Mouse (Mus musculus) cortical plate, adult 2 months (tissue): ENCODE measurements around the gene Apoc2.

Experiments used
- CTCF ChIP-seq: fragments of 200-500 bp; IDR thresholded peaks from 2 replicates; pipeline ENCODE4 v1.5.1; 2011; ENCODE audit warnings: mild to moderate bottlenecking, control low read depth, low read length; ENCODE audit not compliant: insufficient read depth; ENCODE audit errors: extremely low read depth
- POLR2A ChIP-seq: fragments of 200-500 bp; IDR thresholded peaks from 2 replicates; pipeline ENCODE4 v1.6.1; 2011; ENCODE audit warnings: mild to moderate bottlenecking, low read length, control low read depth; ENCODE audit not compliant: insufficient read depth; ENCODE audit errors: extremely low read depth

- TF ChIP-seq POLR2A (no peak), CTCF (no peak)
Observed at GRCm38 (mm10) chr7:19688611-19689010, 10.9 kb upstream of the Apoc2 start.
